Mouse (Mus musculus): ENCODE measurements around the gene Lonp1.

Gene Lonp1

GRCm38 (mm10) chr17:56626754-56627470, at the start of gene Lonp1:
TSS of gene Lonp1 (minus strand) at chr17:56626887.
- in situ Hi-C loops (cut with MboI, MseI) = loop anchor here (5.0 kb wide), 2 partner anchors 40 to 95 kb away; no protein-coding TSS in a partner anchor

- in situ Hi-C loops (cut with MboI, MseI) = no loop called here
Measured at GRCm38 (mm10) chr17:56673647-56674416, 47.1 kb upstream of the Lonp1 start.

- in situ Hi-C loops (cut with MboI, MseI) = no loop called here
Measured at GRCm38 (mm10) chr17:56672941-56673646, 46.4 kb upstream of the Lonp1 start, which contains the start of gene Ranbp3. TSS of gene Ranbp3 (plus strand) at chr17:56673294.

- in situ Hi-C loops (cut with MboI, MseI) = loop anchor here (5.0 kb wide), 2 partner anchors 42 to 52 kb away; partner anchors contain the start of genes Catsperd (in 1 of the 2) and Lonp1 (in 1 of the 2)
Measured at GRCm38 (mm10) chr17:56669766-56670165, 43.1 kb upstream of the Lonp1 start.

GRCm38 (mm10) chr17:56668384-56669144, 41.9 kb upstream of the Lonp1 start:
- in situ Hi-C loops (cut with MboI, MseI) = loop anchor here (5.0 kb wide), 2 partner anchors 41 to 51 kb away; partner anchors contain the start of genes Catsperd (in 1 of the 2) and Lonp1 (in 1 of the 2)

- in situ Hi-C loops (cut with MboI, MseI) = loop anchor here (5.0 kb wide), 2 partner anchors 40 to 50 kb away; partner anchors contain the start of genes Catsperd (in 1 of the 2) and Lonp1 (in 1 of the 2)
Measured at GRCm38 (mm10) chr17:56667591-56667990, 40.9 kb upstream of the Lonp1 start.

GRCm38 (mm10) chr17:56666384-56666783, 39.7 kb upstream of the Lonp1 start:
- in situ Hi-C loops (cut with MboI, MseI) = loop anchor here (5.0 kb wide), 2 partner anchors 39 to 49 kb away; partner anchors contain the start of genes Catsperd (in 1 of the 2) and Lonp1 (in 1 of the 2)

- in situ Hi-C loops (cut with MboI, MseI) = no loop called here
Measured at GRCm38 (mm10) chr17:56664333-56664732, 37.6 kb upstream of the Lonp1 start.

- in situ Hi-C loops (cut with MboI, MseI) = no loop called here
Measured at GRCm38 (mm10) chr17:56663659-56664058, 37.0 kb upstream of the Lonp1 start.

GRCm38 (mm10) chr17:56656171-56656570, 29.5 kb upstream of the Lonp1 start:
- in situ Hi-C loops (cut with MboI, MseI) = no loop called here

- in situ Hi-C loops (cut with MboI, MseI) = no loop called here
Measured at GRCm38 (mm10) chr17:56655311-56655710, 28.6 kb upstream of the Lonp1 start.

GRCm38 (mm10) chr17:56654771-56655170, 28.1 kb upstream of the Lonp1 start:
- in situ Hi-C loops (cut with MboI, MseI) = no loop called here

- in situ Hi-C loops (cut with MboI, MseI) = no loop called here
Measured at GRCm38 (mm10) chr17:56651801-56652200, 25.1 kb upstream of the Lonp1 start.

- in situ Hi-C loops (cut with MboI, MseI) = no loop called here
Measured at GRCm38 (mm10) chr17:56647546-56647945, 20.9 kb upstream of the Lonp1 start.

- in situ Hi-C loops (cut with MboI, MseI) = no loop called here
Measured at GRCm38 (mm10) chr17:56643237-56643636, 16.6 kb upstream of the Lonp1 start.

- in situ Hi-C loops (cut with MboI, MseI) = no loop called here
Measured at GRCm38 (mm10) chr17:56634023-56634422, 7.3 kb upstream of the Lonp1 start.

- in situ Hi-C loops (cut with MboI, MseI) = no loop called here
Measured at GRCm38 (mm10) chr17:56631807-56632206, 5.1 kb upstream of the Lonp1 start.

- in situ Hi-C loops (cut with MboI, MseI) = loop anchor here (5.0 kb wide), 2 partner anchors 37 to 92 kb away; no protein-coding TSS in a partner anchor
Measured at GRCm38 (mm10) chr17:56629800-56630781, 3.4 kb upstream of the Lonp1 start.

- in situ Hi-C loops (cut with MboI, MseI) = loop anchor here (5.0 kb wide), 2 partner anchors 40 to 95 kb away; no protein-coding TSS in a partner anchor
Measured at GRCm38 (mm10) chr17:56627530-56628277, 1.0 kb upstream of the Lonp1 start, which contains the start of gene Catsperd. TSS of gene Catsperd (plus strand) at chr17:56628143.

Data from T-helper 17 cell (primary cell).